Mouse (Mus musculus): ENCODE results near the gene Bpi. TPM values are rescaled to one million over a fixed set of nuclear protein-coding genes. Genes with fewer than 3 reads are reported as not detected.

Gene Bpi
- polyA plus RNA-seq (2012; ENCODE audit: low replicate concordance): not detected in 2 replicates

GRCm38 (mm10) chr2:158258005-158258418, at the start of gene Bpi:
Bpi (plus strand) TSS chr2:158258094.

GRCm38 (mm10) chr2:158228670-158229502, 29.0 kb upstream of the Bpi start, which contains the start of gene D630003M21Rik:
D630003M21Rik (minus strand) TSS chr2:158229222.

GRCm38 (mm10) chr2:158305948-158306695, 48.2 kb downstream of the Bpi start, which contains the start of gene Lbp:
Lbp (plus strand) TSS chr2:158306493.

Other genes with a start within 250 kb of the Bpi start
- gene Tti1, start 229.7 kb upstream of the Bpi start, polyA plus RNA-seq (2012; ENCODE audit: low replicate concordance): 2.0 and 18.3 TPM in 2 replicates
- gene Rprd1b, start 229.6 kb upstream of the Bpi start, polyA plus RNA-seq (2012; ENCODE audit: low replicate concordance): 44.6 and 56.7 TPM in 2 replicates
- 29.3 and 83.2 TPM in 2 replicates for gene Tgm2, start 111.7 kb upstream of the Bpi start, polyA plus RNA-seq (2012; ENCODE audit: low replicate concordance)
- not detected in 2 replicates for gene D630003M21Rik, start 28.9 kb upstream of the Bpi start, polyA plus RNA-seq (2012; ENCODE audit: low replicate concordance)
- 0.26 and 0.45 TPM in 2 replicates for gene Lbp, start 48.4 kb downstream of the Bpi start, polyA plus RNA-seq (2012; ENCODE audit: low replicate concordance)
- not detected in 2 replicates for gene Snhg11, start 117.5 kb downstream of the Bpi start, polyA plus RNA-seq (2012; ENCODE audit: low replicate concordance)
- 4.1 and 6.1 TPM in 2 replicates for gene Ralgapb, start 151.8 kb downstream of the Bpi start, polyA plus RNA-seq (2012; ENCODE audit: low replicate concordance)
- gene Adig, start 244.5 kb downstream of the Bpi start, polyA plus RNA-seq (2012; ENCODE audit: low replicate concordance): not detected in 2 replicates